Mouse (Mus musculus): Measurements from ENCODE around the gene Slc48a1.

GRCm38 (mm10) chr15:97823479-97823878, 45.2 kb downstream of the Slc48a1 start:
- TF ChIP-seq NANOG (IDR thresholded peaks at IDR 0.05; ENCODE audit: borderline replicate concordance, low read length) (no peak), CTCF (conservative IDR thresholded peaks at IDR 0.05; ENCODE audit: low read length) (no peak), POU5F1 (IDR thresholded peaks at IDR 0.05; ENCODE audit: borderline replicate concordance, low read length) (no peak)
